Mouse (Mus musculus) c-Kit-positive CD71-positive TER-119-negative erythroid progenitor cells, embryonic 14.5 days (primary cell): ENCODE results near the gene Prss54.
"Not testable (repeated sequence)": the region's sequence is repeated elsewhere in the genome, so short reads cannot be mapped to it uniquely, and the experiment has no call there.

Source experiments
- DNase-seq: peaks from one replicate; pipeline ENCODE4 v3.0.0-alpha.2; 2013; ENCODE audit warnings: low read depth

Gene Prss54

GRCm38 (mm10) chr8:95576240-95576639, at the start of gene Prss54:
Gene Prss54 (minus strand): TSS chr8:95576340.
- DNase-seq: no peak

GRCm38 (mm10) chr8:95624833-95625232, 48.7 kb upstream of the Prss54 start:
- DNase-seq: no peak

- no peak for DNase-seq
These were observed 43.9 kb upstream of the Prss54 start for GRCm38 (mm10) chr8:95620046-95620445.

- DNase-seq: no peak
These were observed 40.2 kb upstream of the Prss54 start for GRCm38 (mm10) chr8:95616383-95616782.

- no peak for DNase-seq
These were observed 35.6 kb upstream of the Prss54 start for GRCm38 (mm10) chr8:95611769-95612168.

GRCm38 (mm10) chr8:95610749-95611148, 34.6 kb upstream of the Prss54 start:
- DNase-seq: no peak

- no peak for DNase-seq
These were observed 33.3 kb upstream of the Prss54 start for GRCm38 (mm10) chr8:95609406-95609805.

- no peak for DNase-seq
These were observed 31.1 kb upstream of the Prss54 start for GRCm38 (mm10) chr8:95607210-95607609.

GRCm38 (mm10) chr8:95606509-95606908, 30.4 kb upstream of the Prss54 start:
- not testable (repeated sequence) for DNase-seq

- no peak for DNase-seq
These were observed 26.0 kb upstream of the Prss54 start for GRCm38 (mm10) chr8:95602168-95602567.

GRCm38 (mm10) chr8:95601306-95601705, 25.2 kb upstream of the Prss54 start:
- DNase-seq: no peak

GRCm38 (mm10) chr8:95599861-95600260, 23.7 kb upstream of the Prss54 start:
- DNase-seq: no peak

GRCm38 (mm10) chr8:95596841-95597241, 20.7 kb upstream of the Prss54 start:
- DNase-seq: no peak

- no peak for DNase-seq
These were observed 19.0 kb upstream of the Prss54 start for GRCm38 (mm10) chr8:95595131-95595530.

GRCm38 (mm10) chr8:95593439-95594393, 17.6 kb upstream of the Prss54 start:
- DNase-seq: no peak

GRCm38 (mm10) chr8:95592131-95592780, 16.1 kb upstream of the Prss54 start:
- peak; percentile 57 for DNase-seq

- no peak for DNase-seq
These were observed 14.4 kb upstream of the Prss54 start for GRCm38 (mm10) chr8:95590539-95590938.

GRCm38 (mm10) chr8:95589282-95589681, 13.1 kb upstream of the Prss54 start:
- DNase-seq: no peak

GRCm38 (mm10) chr8:95587339-95587738, 11.2 kb upstream of the Prss54 start:
- DNase-seq: no peak

- no peak for DNase-seq
These were observed 3.0 kb downstream of the Prss54 start for GRCm38 (mm10) chr8:95573146-95573545.

- no peak for DNase-seq
These were observed 9.3 kb downstream of the Prss54 start for GRCm38 (mm10) chr8:95566809-95567208.

GRCm38 (mm10) chr8:95566217-95566616, 9.9 kb downstream of the Prss54 start:
- DNase-seq: no peak

GRCm38 (mm10) chr8:95555963-95556362, 20.2 kb downstream of the Prss54 start:
- no peak for DNase-seq
